Mouse (Mus musculus) erythroblast, embryonic 14.5 days (primary cell): ENCODE data around the gene Ifngr2.

Experiments used
- GATA1 ChIP-seq: IDR thresholded peaks from 2 replicates; pipeline ENCODE4 v1.6.1; 2012; ENCODE audit warnings: low read length, inconsistent platforms, mixed read lengths
- TAL1 ChIP-seq: IDR thresholded peaks from 3 replicates; pipeline ENCODE4 v1.6.1; 2012; ENCODE audit warnings: low read length, inconsistent platforms, mixed read lengths

DNA sequence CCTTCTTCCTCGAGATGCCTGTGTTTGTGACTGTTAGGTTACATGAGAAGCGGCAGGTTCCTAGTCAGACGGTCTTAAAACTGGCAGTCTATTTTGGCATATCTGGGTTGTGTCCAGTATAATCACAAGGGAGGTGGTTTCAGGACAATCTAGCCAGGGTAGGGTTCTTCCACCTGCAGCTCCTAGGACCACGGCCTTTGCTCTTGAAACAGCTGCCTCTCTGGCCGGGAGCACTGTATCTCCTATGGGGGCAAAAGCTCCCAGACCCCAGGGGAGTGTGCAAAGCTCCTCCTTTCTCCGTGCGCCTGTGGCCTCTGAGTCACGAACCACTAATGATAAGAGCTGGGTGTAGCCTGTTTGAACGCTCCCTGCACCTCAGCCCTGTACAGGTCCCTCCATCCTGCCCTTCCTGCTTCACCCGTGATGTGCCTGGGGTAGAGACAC, 4.2 kb downstream of the Ifngr2 start:
- TF ChIP-seq GATA1 = peak; percentile 54
- TF ChIP-seq TAL1 = no peak
